Mouse (Mus musculus) heart, adult 2 months (tissue): ENCODE measurements around the gene Tbc1d30.

Experiments
- CTCF ChIP-seq: fragments of 200-600 bp; IDR thresholded peaks from 2 replicates; pipeline ENCODE4 v1.8.1; 2022; ENCODE audit warnings: antibody characterized with exemption, mild to moderate bottlenecking, moderate library complexity
- POLR2A ChIP-seq: fragments of 200-500 bp; IDR thresholded peaks from 2 replicates; pipeline ENCODE4 v1.6.1; 2011; ENCODE audit warnings: mild to moderate bottlenecking, low read depth, low read length, control low read depth; ENCODE audit not compliant: insufficient read depth

DNA sequence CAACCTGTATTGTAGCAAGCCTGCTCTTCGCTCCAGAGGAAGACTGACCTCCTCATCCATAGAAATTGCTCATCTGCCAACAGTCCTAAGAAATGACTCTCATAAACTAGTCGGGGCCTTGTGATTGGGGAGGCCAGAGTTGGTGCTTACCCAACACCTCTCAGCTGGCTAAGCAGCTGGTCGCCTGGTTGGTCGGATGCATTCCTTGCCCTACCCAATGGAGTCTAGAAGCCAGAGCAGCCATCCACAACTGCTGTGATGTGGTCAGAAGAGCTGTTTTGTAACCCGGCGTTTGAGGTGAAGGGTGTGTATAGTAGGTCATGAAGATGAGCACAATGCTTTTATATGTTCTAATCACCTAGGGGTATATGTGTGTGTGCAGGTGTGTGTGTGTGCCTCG is 47.5 kb upstream of the Tbc1d30 start:
- TF ChIP-seq CTCF (no peak), POLR2A (no peak)
